Mouse (Mus musculus) embryonic facial prominence, embryonic 10.5 days (tissue): ENCODE results near the gene Mrps5. TPM values are rescaled to one million over a fixed set of nuclear protein-coding genes. Genes with fewer than 3 reads are reported as not detected.

ENCODE experiments used
- DNase-seq: peaks from one replicate; pipeline ENCODE4 v3.0.0-alpha.2; 2017; ENCODE audit warnings: low spot score
- H3K27ac ChIP-seq: fragments of 300-500 bp; sonication (generic); replicated peaks from 2 replicates; pipeline ENCODE4 v1.5.1; 2016; ENCODE audit warnings: mild to moderate bottlenecking
- H3K27me3 ChIP-seq: fragments of 300-500 bp; sonication (generic); replicated peaks from 2 replicates; pipeline ENCODE4 v1.6.1; 2016; ENCODE audit warnings: low read depth, mild to moderate bottlenecking; ENCODE audit not compliant: poor library complexity, severe bottlenecking
- H3K36me3 ChIP-seq: fragments of 300-500 bp; sonication (generic); replicated peaks from 2 replicates; pipeline ENCODE4 v1.6.1; 2016; ENCODE audit warnings: mild to moderate bottlenecking, moderate library complexity
- H3K4me1 ChIP-seq: fragments of 300-500 bp; sonication (generic); 2 replicates; pipeline ENCODE4 v1.6.1; 2016
- H3K4me3 ChIP-seq: fragments of 300-500 bp; sonication (generic); 2 replicates; pipeline ENCODE4 v1.5.1; 2016; ENCODE audit warnings: mild to moderate bottlenecking, moderate library complexity
- H3K9me3 ChIP-seq: fragments of 300-500 bp; sonication (generic); 2 replicates; pipeline ENCODE4 v1.6.1; 2016; ENCODE audit warnings: mild to moderate bottlenecking
- WGBS: fragments of 180-500 bp; shearing (Covaris S2); methylation state at CpG from one replicate; pipeline ENCODE4 v1.1.7; 2016; 5-methylcytosine and 5-hydroxymethylcytosine counted together
- polyA plus RNA-seq: library from polyadenylated mRNA; unstranded; fragments of >200 nt; fragmentation: Nextera tagmentation; extraction: Ambion mirVana; gene quantifications from 2 replicates; pipeline ENCODE4 v1.2.1, GENCODE M21; 2016

Gene Mrps5
- polyA plus RNA-seq, 1 experiment from 2014 or later: 171 TPM

GRCm38 (mm10) chr2:127627354-127627753, 40.3 kb downstream of the Mrps5 start:
- no peak overlapping the region for H3K4me3 ChIP-seq
- H3K27ac ChIP-seq: no peak overlapping the region
- 39% methylated on average over 6 of the region's 6 CpGs for WGBS
- no peaks in the 10 kb centered on the region for H3K9me3 ChIP-seq
- H3K27me3 ChIP-seq: no peaks in the 10 kb centered on the region
- DNase-seq: no peak
- H3K36me3 ChIP-seq: no peaks in the 10 kb centered on the region
- H3K4me1 ChIP-seq: 0 out of 2 replicates have a peak, but pooled peaks cover 5% of the 10 kb centered on the region

GRCm38 (mm10) chr2:127627990-127628570, 41.1 kb downstream of the Mrps5 start:
- no peaks in the 10 kb centered on the region for H3K36me3 ChIP-seq
- H3K27me3 ChIP-seq: no peaks in the 10 kb centered on the region
- H3K4me3 ChIP-seq: no peak overlapping the region
- H3K9me3 ChIP-seq: no peaks in the 10 kb centered on the region
- WGBS: 79% methylated on average over 6 of the region's 6 CpGs
- DNase-seq: no peak
- no peak overlapping the region for H3K27ac ChIP-seq
- H3K4me1 ChIP-seq: 0 out of 2 replicates have a peak, but pooled peaks cover 5% of the 10 kb centered on the region

GRCm38 (mm10) chr2:127632601-127633000, 45.6 kb downstream of the Mrps5 start:
- no peaks in the 10 kb centered on the region for H3K4me1 ChIP-seq
- H3K27ac ChIP-seq: no peak overlapping the region
- no peaks in the 10 kb centered on the region for H3K36me3 ChIP-seq
- WGBS: 52% methylated on average over 2 of the region's 2 CpGs
- no peaks in the 10 kb centered on the region for H3K27me3 ChIP-seq
- DNase-seq: no peak
- no peaks in the 10 kb centered on the region for H3K9me3 ChIP-seq
- H3K4me3 ChIP-seq: no peak overlapping the region

- Histone ChIP-seq H3K4me1 (no peaks in the 10 kb centered on the region), H3K4me3 (no peak overlapping the region), H3K27me3 (no peaks in the 10 kb centered on the region), H3K9me3 (no peaks in the 10 kb centered on the region), H3K27ac (no peak overlapping the region), H3K36me3 (no peaks in the 10 kb centered on the region)
- DNase-seq: no peak
- 75% methylated on average over 6 of the region's 6 CpGs for WGBS
These were observed 48.6 kb downstream of the Mrps5 start for GRCm38 (mm10) chr2:127635581-127635980.

GRCm38 (mm10) chr2:127638973-127639372, 52.0 kb downstream of the Mrps5 start:
- H3K27ac ChIP-seq: no peak overlapping the region
- 75% methylated on average over 9 of the region's 9 CpGs for WGBS
- peaks cover 7% of the 10 kb centered on the region for H3K4me1 ChIP-seq
- DNase-seq: no peak
- no peaks in the 10 kb centered on the region for H3K27me3 ChIP-seq
- no peak overlapping the region for H3K4me3 ChIP-seq
- H3K9me3 ChIP-seq: no peaks in the 10 kb centered on the region
- no peaks in the 10 kb centered on the region for H3K36me3 ChIP-seq

GRCm38 (mm10) chr2:127643728-127644704, 57.0 kb downstream of the Mrps5 start:
- H3K27ac ChIP-seq: 0 out of 2 replicates have a peak overlapping the region, but pooled peaks have one; percentile 2
- 58% methylated on average over 19 of the region's 19 CpGs for WGBS
- H3K36me3 ChIP-seq: no peaks in the 10 kb centered on the region
- DNase-seq: peak; percentile 59
- H3K4me3 ChIP-seq: no peak overlapping the region
- H3K9me3 ChIP-seq: no peaks in the 10 kb centered on the region
- H3K27me3 ChIP-seq: no peaks in the 10 kb centered on the region
- H3K4me1 ChIP-seq: peaks cover 12% of the 10 kb centered on the region

- no peaks in the 10 kb centered on the region for H3K36me3 ChIP-seq
- no peak overlapping the region for H3K4me3 ChIP-seq
- DNase-seq: no peak
- peaks cover 12% of the 10 kb centered on the region for H3K4me1 ChIP-seq
- H3K9me3 ChIP-seq: no peaks in the 10 kb centered on the region
- H3K27ac ChIP-seq: no peak overlapping the region
- 84% methylated on average over 5 of the region's 5 CpGs for WGBS
- H3K27me3 ChIP-seq: 0 out of 2 replicates have a peak, but pooled peaks cover 6% of the 10 kb centered on the region
These were observed 59.9 kb downstream of the Mrps5 start for GRCm38 (mm10) chr2:127646875-127647274.

GRCm38 (mm10) chr2:127648145-127648544, 61.1 kb downstream of the Mrps5 start:
- 90% methylated on average over 6 of the region's 6 CpGs for WGBS

GRCm38 (mm10) chr2:127649921-127650320, 62.9 kb downstream of the Mrps5 start:
- 67% methylated on average over 5 of the region's 5 CpGs for WGBS
- no peak for DNase-seq
- H3K9me3 ChIP-seq: no peaks in the 10 kb centered on the region
- H3K36me3 ChIP-seq: no peaks in the 10 kb centered on the region
- H3K27ac ChIP-seq: no peak overlapping the region
- peaks cover 36% of the 10 kb centered on the region for H3K27me3 ChIP-seq
- H3K4me1 ChIP-seq: no peaks in the 10 kb centered on the region
- H3K4me3 ChIP-seq: no peak overlapping the region

More at GRCm38 (mm10) chr2:127648145-127648544, 61.1 kb downstream of the Mrps5 start:
- Histone ChIP-seq H3K9me3 (no peaks in the 10 kb centered on the region), H3K36me3 (no peaks in the 10 kb centered on the region), H3K27me3 (peaks cover 18% of the 10 kb centered on the region), H3K4me1 (peaks cover 11% of the 10 kb centered on the region), H3K4me3 (no peak overlapping the region), H3K27ac (no peak overlapping the region)
- DNase-seq: no peak

- Histone ChIP-seq H3K9me3 (no peaks in the 10 kb centered on the region), H3K27ac (no peak overlapping the region), H3K4me1 (peaks cover 15% of the 10 kb centered on the region), H3K27me3 (peaks cover 53% of the 10 kb centered on the region), H3K4me3 (no peak overlapping the region), H3K36me3 (no peaks in the 10 kb centered on the region)
- 72% methylated on average over 5 of the region's 5 CpGs for WGBS
- no peak for DNase-seq
These were observed 64.6 kb downstream of the Mrps5 start for GRCm38 (mm10) chr2:127651601-127652000.

GRCm38 (mm10) chr2:127652335-127652734, 65.3 kb downstream of the Mrps5 start:
- Histone ChIP-seq H3K27ac (no peak overlapping the region), H3K4me3 (no peak overlapping the region), H3K36me3 (no peaks in the 10 kb centered on the region), H3K4me1 (peaks cover 16% of the 10 kb centered on the region), H3K27me3 (peaks cover 60% of the 10 kb centered on the region), H3K9me3 (no peaks in the 10 kb centered on the region)
- no peak for DNase-seq

GRCm38 (mm10) chr2:127652805-127653204, 65.8 kb downstream of the Mrps5 start:
- peaks cover 65% of the 10 kb centered on the region for H3K27me3 ChIP-seq
- H3K9me3 ChIP-seq: no peaks in the 10 kb centered on the region
- H3K4me3 ChIP-seq: no peak overlapping the region
- DNase-seq: no peak
- H3K36me3 ChIP-seq: no peaks in the 10 kb centered on the region
- peaks cover 16% of the 10 kb centered on the region for H3K4me1 ChIP-seq
- H3K27ac ChIP-seq: no peak overlapping the region
- 89% methylated on average over 2 of the region's 2 CpGs for WGBS

- H3K4me3 ChIP-seq: no peak overlapping the region
- no peaks in the 10 kb centered on the region for H3K36me3 ChIP-seq
- 58% methylated on average over 3 of the region's 3 CpGs for WGBS
- no peaks in the 10 kb centered on the region for H3K9me3 ChIP-seq
- no peak overlapping the region for H3K27ac ChIP-seq
- H3K27me3 ChIP-seq: peaks cover 84% of the 10 kb centered on the region
- DNase-seq: no peak
- peaks cover 16% of the 10 kb centered on the region for H3K4me1 ChIP-seq
These were observed 67.8 kb downstream of the Mrps5 start for GRCm38 (mm10) chr2:127654786-127655185.
